ENCODE assay signal across 8 mouse cellular contexts in the genomic region with DNA sequence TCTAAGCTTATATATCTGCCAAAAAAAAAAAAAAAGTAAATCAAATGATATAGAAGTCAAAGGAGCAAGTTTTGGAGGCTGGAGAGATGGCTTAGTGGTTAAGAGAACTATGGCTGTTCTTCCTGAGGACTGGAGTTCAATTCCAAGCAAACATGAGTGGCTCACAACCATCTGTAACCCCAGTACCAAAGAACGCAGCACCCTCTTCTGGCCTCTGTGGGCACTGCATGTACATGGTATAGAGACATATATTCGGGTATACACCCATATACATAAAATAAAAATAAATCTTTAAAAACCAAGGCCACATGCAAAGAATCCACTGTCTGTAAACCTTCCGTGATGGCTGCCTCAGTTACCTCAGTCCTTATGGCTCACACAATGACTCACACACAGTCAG. TPM values are rescaled to one million over a fixed set of nuclear protein-coding genes. Genes with fewer than 3 reads are reported as not detected.
DNase-seq lines count a peak whose midpoint lies in the region; TF ChIP-seq lines count a peak whose summit lies in the region.

No protein-coding gene starts in this region.

- TF ChIP-seq POLR2A in heart, adult 2 months (IDR thresholded peaks at IDR 0.05; ENCODE audit: insufficient read depth, low read depth, low read length): no peak

- H3K4me3 ChIP-seq in heart, adult 2 months: no peak overlapping the region
- no peak overlapping the region for H3K4me3 ChIP-seq in heart, embryonic 10.5 days

- H3K27ac ChIP-seq in heart, adult 2 months: no peak overlapping the region
- no peak overlapping the region for H3K27ac ChIP-seq in heart, embryonic 10.5 days

- TF ChIP-seq CTCF in heart, adult 2 months (IDR thresholded peaks at IDR 0.05): peak; percentile 70

- H3K36me3 ChIP-seq in heart, adult 2 months (ENCODE audit: control insufficient read depth, insufficient read depth, low read length): no peaks in the 10 kb centered on the region
- H3K36me3 ChIP-seq in heart, embryonic 10.5 days: peaks cover 97% of the 10 kb centered on the region

- WGBS in heart, adult 2 months: 96% methylated on average over 3 of the region's 3 CpGs
- WGBS in heart, embryonic 10.5 days: 91% methylated on average over 3 of the region's 3 CpGs

- H3K4me1 ChIP-seq in heart, adult 2 months (ENCODE audit: control insufficient read depth, insufficient read depth, low read length): no peaks in the 10 kb centered on the region; the same call in 1 of the 2 replicates
- no peaks in the 10 kb centered on the region for H3K4me1 ChIP-seq in heart, embryonic 10.5 days

- no peaks in the 10 kb centered on the region for H3K79me2 ChIP-seq in heart, adult 2 months (replicated peaks; ENCODE audit: control insufficient read depth, insufficient read depth, low read length)

- H3K27me3 ChIP-seq in heart, adult 2 months (ENCODE audit: control insufficient read depth, insufficient read depth, low read length): no peaks in the 10 kb centered on the region
- H3K27me3 ChIP-seq in heart, embryonic 10.5 days (ENCODE audit: insufficient read depth, poor library complexity, severe bottlenecking): no peaks in the 10 kb centered on the region

- no peaks in the 10 kb centered on the region for H3K9me3 ChIP-seq in heart, embryonic 10.5 days

- H3K9ac ChIP-seq in heart, adult 2 months (ENCODE audit: low read depth, low read length): no peak overlapping the region

- no peak for TF ChIP-seq EP300 in heart, adult 2 months (IDR thresholded peaks at IDR 0.05; ENCODE audit: insufficient read depth, low read depth, low read length)

- intact Hi-C loops in heart, adult 2 months (cut with DNase I): loop anchor here (5.0 kb wide), 2 partner anchors 168 to 188 kb away; no protein-coding TSS in a partner anchor

- DNase-seq in heart, adult 2 months: peak in 1 of 2 experiments; percentile 44
- DNase-seq in heart, embryonic 10.5 days (ENCODE audit: low spot score): no peak
- DNase-seq in right cerebral cortex, postnatal 4 days: peak; percentile 50
- no peak for DNase-seq in right cerebral cortex, postnatal 36 days (ENCODE audit: low spot score in 2 of 2)
- peak; percentile 24 for DNase-seq in c-Kit-positive CD71-positive TER-119-negative erythroid progenitor cells, embryonic 14.5 days (ENCODE audit: low read depth)
- DNase-seq in thymus, postnatal 14 days: peak; percentile 73
- no peak for DNase-seq in frontal cortex, postnatal 25 days (ENCODE audit: low spot score in 2 of 2)
- no peak for DNase-seq in urinary bladder, postnatal 4 days (ENCODE audit: low spot score in 2 of 2)

RNA-seq across cellular contexts. Expression of a gene that starts 20.2 kb away (rescaled TPM):
- total RNA-seq in heart, adult 2 months (2021): 10 to 100 TPM; 13.1 to 15.5 TPM
- 10.3 and 14.6 TPM in 2 replicates for polyA plus RNA-seq in heart, adult 2 months (2012; rRNA removed)
- polyA plus RNA-seq in heart, embryonic 10.5 days (2016; fragmentation: Nextera tagmentation; extraction: Ambion mirVana): 19.5 and 22.4 TPM in 2 replicates

RNA-seq across cellular contexts. Expression of a gene that starts 21.4 kb away (rescaled TPM):
- total RNA-seq in heart, adult 2 months (2021): 10 to 100 TPM; 54.1 to 56.0 TPM
- polyA plus RNA-seq in heart, adult 2 months (2012; rRNA removed): 30.7 and 39.6 TPM in 2 replicates
- 15.5 and 15.6 TPM in 2 replicates for polyA plus RNA-seq in heart, embryonic 10.5 days (2016; fragmentation: Nextera tagmentation; extraction: Ambion mirVana)

Comparison
In these comparisons a context has a peak if more than half of its experiments do, and no peak if none do; other contexts are left out.
1. DNase-seq: peak in right cerebral cortex, postnatal 4 days (single experiment), c-Kit-positive CD71-positive TER-119-negative erythroid progenitor cells, embryonic 14.5 days (single experiment) and thymus, postnatal 14 days (single experiment); none in heart, embryonic 10.5 days (single experiment), right cerebral cortex, postnatal 36 days (0 of 2), frontal cortex, postnatal 25 days (0 of 2) and urinary bladder, postnatal 4 days (0 of 2).